Mouse (Mus musculus): ENCODE measurements at regions not wholly inside any gene's neighbourhood (a gene's known extent, or its start where the extent isn't known, plus 50 kb on each side); places are given as distances from the start of the nearest gene placed in this dataset.
A peak's percentile ranks its signal among the peaks of the same experiment; 100 is the strongest.

DNA sequence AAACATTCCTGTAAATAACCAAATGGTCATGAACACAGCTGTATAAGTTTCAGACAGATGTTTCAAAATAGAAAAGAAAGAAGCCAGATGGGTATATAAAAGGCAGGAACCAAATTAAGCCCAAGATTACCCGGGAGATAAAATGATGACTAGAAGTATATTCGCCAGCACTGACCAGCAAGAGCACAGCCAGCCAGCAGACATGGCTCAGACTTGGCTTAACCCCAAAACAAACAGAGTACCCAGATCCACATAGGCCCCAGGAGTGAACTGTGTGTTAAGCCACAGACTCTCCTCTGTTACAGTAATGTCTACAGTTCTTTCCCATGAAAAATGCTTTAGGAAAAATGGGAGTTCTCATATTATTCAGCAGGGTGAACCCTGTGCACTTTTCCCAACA is 123.2 kb downstream of the Atp6ap1l start:
- H3K79me3 ChIP-seq (ENCODE audit: low read depth): no peaks in the 10 kb centered on the region

DNA sequence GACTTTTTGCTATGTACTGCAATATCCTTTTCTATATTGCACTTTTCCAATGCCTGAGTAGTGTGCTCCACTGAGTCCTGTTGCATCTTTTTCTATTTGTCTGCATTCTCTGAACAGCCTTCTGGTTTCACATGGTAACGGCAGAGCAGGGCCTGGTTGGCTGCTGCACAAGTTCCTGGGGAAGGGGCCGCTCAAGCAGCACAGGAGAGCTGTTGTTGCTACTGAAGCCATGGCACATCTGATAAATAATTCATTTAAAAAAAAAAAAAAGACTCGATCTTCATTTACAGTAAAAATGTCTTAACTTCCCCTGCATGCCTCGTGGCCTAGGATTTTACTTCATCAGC is 127.2 kb downstream of the Atp6ap1l start:
- no peaks in the 10 kb centered on the region for H3K27me3 ChIP-seq (ENCODE audit: control insufficient read depth, insufficient read depth, insufficient read length)
- H3ac ChIP-seq (ENCODE audit: control insufficient read depth, insufficient read length, low read depth): no peak overlapping the region
- H3K79me3 ChIP-seq (ENCODE audit: low read depth): no peaks in the 10 kb centered on the region
- H3K79me2 ChIP-seq (ENCODE audit: control insufficient read depth, insufficient read depth): no peaks in the 10 kb centered on the region
- H3K4me3 ChIP-seq (ENCODE audit: insufficient read depth, poor library complexity, severe bottlenecking): no peak overlapping the region
- no peak for TF ChIP-seq MYOG (IDR thresholded peaks at IDR 0.05; ENCODE audit: control insufficient read depth, extremely low read depth, insufficient read length)
- no peak for TF ChIP-seq MYOD1 (IDR thresholded peaks at IDR 0.05; ENCODE audit: control insufficient read depth, insufficient read length, low read depth)
- no peak for TF ChIP-seq CTCF (IDR thresholded peaks at IDR 0.05; ENCODE audit: control insufficient read depth, insufficient read depth, insufficient read length)
- TF ChIP-seq MAX (IDR thresholded peaks at IDR 0.05): no peak
- no peak for TF ChIP-seq FOSL1 (IDR thresholded peaks at IDR 0.05; ENCODE audit: insufficient read depth, low read length, poor library complexity, severe bottlenecking)
- no peak for TF ChIP-seq CEBPB (IDR thresholded peaks at IDR 0.05; ENCODE audit: low read depth)
- no peak for TF ChIP-seq USF1 (IDR thresholded peaks at IDR 0.05; ENCODE audit: low read depth)
- no peaks in the 10 kb centered on the region for H3K36me3 ChIP-seq (ENCODE audit: control insufficient read depth, insufficient read depth)

More for the DNA sequence above, 123.2 kb downstream of the Atp6ap1l start:
- Histone ChIP-seq H3ac (ENCODE audit: control insufficient read depth, insufficient read length, low read depth) (no peak overlapping the region), H3K4me3 (ENCODE audit: insufficient read depth, poor library complexity, severe bottlenecking) (no peak overlapping the region), H3K27me3 (ENCODE audit: control insufficient read depth, insufficient read depth, insufficient read length) (no peaks in the 10 kb centered on the region), H3K79me2 (ENCODE audit: control insufficient read depth, insufficient read depth) (no peaks in the 10 kb centered on the region), H3K36me3 (ENCODE audit: control insufficient read depth, insufficient read depth) (no peaks in the 10 kb centered on the region)
- TF ChIP-seq MAX (IDR thresholded peaks at IDR 0.05) (no peak), MYOD1 (IDR thresholded peaks at IDR 0.05; ENCODE audit: control insufficient read depth, insufficient read length, low read depth) (peak; percentile 9)

DNA sequence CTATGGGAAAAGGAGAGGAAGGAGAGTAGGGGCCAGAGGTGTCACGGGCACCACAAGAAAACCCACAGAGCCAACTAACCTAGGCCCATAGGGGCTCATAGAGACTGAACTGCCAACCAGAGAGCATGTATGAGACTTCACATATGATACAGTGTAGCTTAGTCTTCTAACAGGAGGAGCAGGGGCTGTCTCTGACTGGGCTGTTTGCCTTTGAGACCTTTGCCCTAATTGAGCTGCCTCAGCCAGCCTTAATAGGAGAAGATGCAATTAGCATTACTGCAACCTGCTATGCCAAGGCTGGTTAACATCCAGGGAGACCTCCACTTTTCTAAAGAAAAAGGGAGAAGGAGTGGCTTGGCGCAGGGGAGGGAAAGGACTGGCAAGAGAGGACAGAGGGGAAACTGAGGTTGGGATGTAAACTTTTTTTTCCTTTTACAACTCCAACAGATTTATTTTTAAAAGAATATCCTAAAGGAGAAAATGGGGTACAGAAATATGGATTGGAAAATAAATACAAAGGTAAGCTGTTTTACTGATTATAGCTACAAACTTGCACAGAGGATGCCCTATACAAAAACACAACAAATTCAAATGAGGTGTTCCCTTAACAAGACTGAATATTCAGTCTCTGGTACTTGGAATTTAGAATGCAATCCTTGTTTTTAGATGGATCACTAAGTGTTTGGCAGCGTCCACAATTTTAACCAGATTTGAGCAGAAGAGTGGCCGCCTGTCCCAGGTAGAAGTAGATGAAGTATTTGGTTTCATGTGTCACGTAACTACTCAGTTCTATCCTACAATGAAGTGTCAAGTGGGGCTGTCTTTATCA is 127.8 kb downstream of the Atp6ap1l start:
- no peaks in the 10 kb centered on the region for H3K79me3 ChIP-seq (ENCODE audit: low read depth)
- H3K4me3 ChIP-seq (ENCODE audit: insufficient read depth, poor library complexity, severe bottlenecking): no peak overlapping the region
- TF ChIP-seq CEBPB (IDR thresholded peaks at IDR 0.05; ENCODE audit: low read depth) (no peak), CTCF (IDR thresholded peaks at IDR 0.05; ENCODE audit: control insufficient read depth, insufficient read depth, insufficient read length) (no peak), MYOD1 (IDR thresholded peaks at IDR 0.05; ENCODE audit: control insufficient read depth, insufficient read length, low read depth) (no peak), FOSL1 (IDR thresholded peaks at IDR 0.05; ENCODE audit: insufficient read depth, low read length, poor library complexity, severe bottlenecking) (no peak), USF1 (IDR thresholded peaks at IDR 0.05; ENCODE audit: low read depth) (no peak), MAX (IDR thresholded peaks at IDR 0.05) (no peak), MYOG (IDR thresholded peaks at IDR 0.05; ENCODE audit: control insufficient read depth, extremely low read depth, insufficient read length) (no peak)
- no peaks in the 10 kb centered on the region for H3K36me3 ChIP-seq (ENCODE audit: control insufficient read depth, insufficient read depth)
- no peak overlapping the region for H3ac ChIP-seq (ENCODE audit: control insufficient read depth, insufficient read length, low read depth)
- no peaks in the 10 kb centered on the region for H3K27me3 ChIP-seq (ENCODE audit: control insufficient read depth, insufficient read depth, insufficient read length)
- no peaks in the 10 kb centered on the region for H3K79me2 ChIP-seq (ENCODE audit: control insufficient read depth, insufficient read depth)

DNA sequence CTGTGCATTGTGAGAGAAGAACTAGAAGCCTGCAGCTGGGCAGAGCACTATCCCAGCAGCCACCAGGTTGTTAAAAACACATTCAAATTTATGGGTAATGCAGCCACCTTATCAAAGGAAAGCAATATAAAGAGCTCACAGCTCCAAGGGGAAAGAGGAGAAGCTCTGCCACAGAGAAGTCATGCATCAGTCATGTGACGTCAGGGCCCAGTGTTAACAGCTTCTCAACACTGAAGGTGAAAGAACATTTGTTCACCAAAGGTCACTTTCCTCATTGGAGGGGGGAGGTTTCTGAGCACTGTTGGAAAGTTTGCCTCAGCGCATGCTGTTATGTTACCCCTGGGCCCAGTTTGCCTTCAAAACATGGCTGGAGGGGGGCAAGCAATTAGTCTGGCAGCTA is 143.0 kb downstream of the Atp6ap1l start:
- Histone ChIP-seq H3K4me3 (ENCODE audit: insufficient read depth, poor library complexity, severe bottlenecking) (no peak overlapping the region), H3K79me3 (ENCODE audit: low read depth) (no peaks in the 10 kb centered on the region), H3K79me2 (ENCODE audit: control insufficient read depth, insufficient read depth) (no peaks in the 10 kb centered on the region), H3K27me3 (ENCODE audit: control insufficient read depth, insufficient read depth, insufficient read length) (no peaks in the 10 kb centered on the region), H3ac (ENCODE audit: control insufficient read depth, insufficient read length, low read depth) (no peak overlapping the region), H3K36me3 (ENCODE audit: control insufficient read depth, insufficient read depth) (no peaks in the 10 kb centered on the region)
- TF ChIP-seq FOSL1 (IDR thresholded peaks at IDR 0.05; ENCODE audit: insufficient read depth, low read length, poor library complexity, severe bottlenecking) (no peak), MYOG (IDR thresholded peaks at IDR 0.05; ENCODE audit: control insufficient read depth, extremely low read depth, insufficient read length) (no peak), CEBPB (IDR thresholded peaks at IDR 0.05; ENCODE audit: low read depth) (no peak), MAX (IDR thresholded peaks at IDR 0.05) (no peak), MYOD1 (IDR thresholded peaks at IDR 0.05; ENCODE audit: control insufficient read depth, insufficient read length, low read depth) (no peak), CTCF (IDR thresholded peaks at IDR 0.05; ENCODE audit: control insufficient read depth, insufficient read depth, insufficient read length) (no peak), USF1 (IDR thresholded peaks at IDR 0.05; ENCODE audit: low read depth) (no peak)

DNA sequence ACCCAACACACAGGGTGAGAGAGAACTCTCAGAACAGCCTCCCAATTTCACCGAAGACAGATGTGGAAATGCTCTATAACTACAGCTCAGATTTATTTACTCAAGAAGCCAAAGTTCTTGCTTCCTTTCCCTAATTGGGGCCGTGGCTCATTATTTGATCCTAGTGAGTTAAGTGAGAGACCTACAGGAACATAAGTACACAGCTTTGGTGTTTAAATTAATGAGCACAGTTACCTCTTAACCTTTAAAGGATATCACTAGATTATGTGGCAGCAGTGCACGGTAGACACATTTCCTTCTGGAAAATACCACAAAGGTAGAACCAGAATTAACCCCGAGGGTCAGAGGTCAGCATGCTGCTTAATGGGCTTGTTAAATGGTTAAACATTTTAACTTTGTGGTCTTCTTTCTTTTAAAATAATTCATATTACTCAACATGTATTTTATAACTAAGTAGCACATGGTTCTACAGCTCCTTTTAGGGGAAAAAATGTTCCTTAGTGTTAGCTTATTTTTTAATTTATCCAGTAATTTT is 144.6 kb downstream of the Atp6ap1l start:
- Histone ChIP-seq H3ac (ENCODE audit: control insufficient read depth, insufficient read length, low read depth) (no peak overlapping the region), H3K79me2 (ENCODE audit: control insufficient read depth, insufficient read depth) (no peaks in the 10 kb centered on the region), H3K79me3 (ENCODE audit: low read depth) (no peaks in the 10 kb centered on the region), H3K36me3 (ENCODE audit: control insufficient read depth, insufficient read depth) (no peaks in the 10 kb centered on the region), H3K27me3 (ENCODE audit: control insufficient read depth, insufficient read depth, insufficient read length) (no peaks in the 10 kb centered on the region), H3K4me3 (ENCODE audit: insufficient read depth, poor library complexity, severe bottlenecking) (no peak overlapping the region)
- TF ChIP-seq MYOG (IDR thresholded peaks at IDR 0.05; ENCODE audit: control insufficient read depth, extremely low read depth, insufficient read length) (no peak), USF1 (IDR thresholded peaks at IDR 0.05; ENCODE audit: low read depth) (no peak), MYOD1 (IDR thresholded peaks at IDR 0.05; ENCODE audit: control insufficient read depth, insufficient read length, low read depth) (no peak), FOSL1 (IDR thresholded peaks at IDR 0.05; ENCODE audit: insufficient read depth, low read length, poor library complexity, severe bottlenecking) (no peak), CEBPB (IDR thresholded peaks at IDR 0.05; ENCODE audit: low read depth) (no peak), MAX (IDR thresholded peaks at IDR 0.05) (no peak), CTCF (IDR thresholded peaks at IDR 0.05; ENCODE audit: control insufficient read depth, insufficient read depth, insufficient read length) (no peak)
